Mouse (Mus musculus): Measurements from ENCODE around the gene Exd2.

DNA sequence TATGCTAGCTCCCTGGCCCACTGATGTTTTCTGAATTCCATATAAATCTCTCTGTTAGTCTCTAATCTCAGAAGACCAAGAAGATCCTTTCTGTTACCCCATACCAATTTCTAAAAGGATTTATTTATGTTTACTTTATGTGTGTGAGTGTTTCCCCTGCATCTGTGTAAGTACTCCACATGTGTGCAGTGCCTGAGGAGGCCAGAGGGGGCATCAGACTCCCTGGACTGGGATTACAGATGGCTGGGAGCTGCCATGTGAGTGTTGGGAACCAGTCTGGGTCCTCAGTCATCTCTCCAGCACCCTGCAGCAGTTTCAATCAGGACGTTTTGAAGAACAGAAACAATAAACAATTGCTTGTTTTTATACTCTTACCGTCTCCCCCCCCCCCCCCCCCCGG is 20.5 kb downstream of the Exd2 start:
- TF ChIP-seq GATA1 (IDR thresholded peaks at IDR 0.05; ENCODE audit: low read length) (no peak), TAL1 (IDR thresholded peaks at IDR 0.05; ENCODE audit: low read length) (no peak)

Measured in erythroblast, embryonic 14.5 days (primary cell).